Comparison of ENCODE assay signal across 23 mouse cellular contexts in the genomic region with DNA sequence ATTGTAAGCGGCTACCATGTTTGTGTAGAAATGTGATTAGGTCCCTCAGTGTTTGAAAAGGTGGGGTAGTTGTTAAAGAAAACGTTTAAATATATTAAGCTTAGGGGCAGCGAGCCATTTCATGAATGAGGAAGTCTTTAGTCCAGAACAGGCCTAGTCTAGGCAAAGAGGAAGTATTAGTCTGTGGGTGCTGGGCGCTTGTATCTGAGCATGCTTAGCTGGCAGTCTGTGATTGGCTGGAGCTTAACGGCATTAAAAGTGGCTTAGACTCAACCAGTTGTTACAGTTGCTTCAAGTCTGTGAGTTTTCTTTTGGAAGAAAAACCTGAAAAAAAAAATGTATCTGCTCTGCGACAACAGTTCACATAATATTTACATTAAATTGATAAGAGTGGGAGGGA.
DNase-seq lines count a peak whose midpoint lies in the region; ATAC-seq and TF ChIP-seq lines count a peak whose summit lies in the region.
"Had no signal": no experiment of that assay in that cellular context is flagged by ENCODE, and none has a peak within 500 bp of the region (broad histone marks: within the 10 kb centered on the region; RNA-seq: fewer than 3 reads in every experiment).

No protein-coding gene starts in this region.

- H3K9ac ChIP-seq in MEL (ENCODE audit: control insufficient read depth, low read depth, low read length, poor library complexity, severe bottlenecking): no peak overlapping the region
- H3K9ac ChIP-seq: embryonic facial prominence, embryonic 12.5 days; hindbrain, embryonic 14.5 days; intestine, embryonic 15.5 days; limb, embryonic 13.5 days; midbrain, embryonic 12.5 days; neural tube, embryonic 13.5 days had no signal

- H3K9me3 ChIP-seq in MEL (replicated peaks; ENCODE audit: insufficient read depth, low read length): no peaks in the 10 kb centered on the region
- H3K9me3 ChIP-seq: embryonic facial prominence, embryonic 12.5 days; intestine, embryonic 15.5 days; midbrain, embryonic 12.5 days; neural tube, embryonic 13.5 days had no signal

- no peak for TF ChIP-seq POLR2A in MEL (IDR thresholded peaks at IDR 0.05; ENCODE audit: control insufficient read depth in 1 of 2, insufficient read depth in 1 of 2, low read depth in 1 of 2, low read length in 2 of 2, poor library complexity in 1 of 2)

- no peaks in the 10 kb centered on the region for H3K36me3 ChIP-seq in MEL (ENCODE audit: control insufficient read depth in 1 of 2, insufficient read depth in 2 of 2, low read length in 2 of 2)
- H3K36me3 ChIP-seq: embryonic facial prominence, embryonic 12.5 days; intestine, embryonic 15.5 days; limb, embryonic 13.5 days; midbrain, embryonic 12.5 days; neural tube, embryonic 13.5 days had no signal

- H3K79me2 ChIP-seq in MEL (ENCODE audit: control insufficient read depth, insufficient read depth, low read length, poor library complexity): no peaks in the 10 kb centered on the region

- peak; percentile 91 for DNase-seq in heart, adult 11 months
- DNase-seq in heart, postnatal 10 days: no peak
- peak; percentile 19 for DNase-seq in layer of hippocampus, adult 9-11 months
- DNase-seq in layer of hippocampus, postnatal 10 days (ENCODE audit: low spot score in 2 of 2): no peak
- peak; percentile 76 for DNase-seq in MEL (ENCODE audit: low read depth, low spot score)
- no peak for DNase-seq in urinary bladder, postnatal 14 days (ENCODE audit: low spot score)
- no peak for DNase-seq in gastrocnemius, adult 18-20 months (ENCODE audit: low spot score)
- DNase-seq: adrenal gland, postnatal 14 days; cerebellum, adult 8-10 months; lung, postnatal 14 days; right cerebral cortex, postnatal 25 days; thymus, adult 18-20 months had no signal

- intact Hi-C loops in heart, postnatal 10 days (cut with DNase I): no loop called here

- H3K27ac ChIP-seq in MEL (ENCODE audit: control insufficient read depth, low read depth, low read length): no peak overlapping the region
- H3K27ac ChIP-seq: embryonic facial prominence, embryonic 12.5 days; heart, adult 2 months; hindbrain, embryonic 14.5 days; intestine, embryonic 15.5 days; limb, embryonic 13.5 days; midbrain, embryonic 12.5 days; neural tube, embryonic 13.5 days had no signal

- no peak for TF ChIP-seq RAD21 in MEL (IDR thresholded peaks at IDR 0.05; ENCODE audit: low read depth, low read length)

- no peak; a peak in 1 of 4 replicates for TF ChIP-seq EP300 in MEL (IDR thresholded peaks at IDR 0.05; ENCODE audit: low read depth in 1 of 2, low read length in 2 of 2)

- no peaks in the 10 kb centered on the region for H3K4me1 ChIP-seq in MEL (ENCODE audit: control insufficient read depth in 1 of 2, insufficient read depth in 2 of 2, low read length in 2 of 2)
- H3K4me1 ChIP-seq: embryonic facial prominence, embryonic 12.5 days; intestine, embryonic 15.5 days; midbrain, embryonic 12.5 days had no signal

- no peak for TF ChIP-seq CTCF in MEL (IDR thresholded peaks at IDR 0.05 in 2 of 3, conservative IDR thresholded peaks at IDR 0.05 in 1 of 3; ENCODE audit: control insufficient read depth in 1 of 3, insufficient read depth in 1 of 3, low read depth in 2 of 3, low read length in 3 of 3, poor library complexity in 1 of 3, severe bottlenecking in 1 of 3)

- no peak overlapping the region for H3K4me3 ChIP-seq in MEL (ENCODE audit: control insufficient read depth in 1 of 2, insufficient read depth in 1 of 2, low read depth in 2 of 2, low read length in 2 of 2)
- H3K4me3 ChIP-seq: embryonic facial prominence, embryonic 12.5 days; heart, adult 2 months; intestine, embryonic 15.5 days; limb, embryonic 13.5 days; midbrain, embryonic 12.5 days; neural tube, embryonic 13.5 days had no signal

- H3K27me3 ChIP-seq in MEL (ENCODE audit: control insufficient read depth in 1 of 2, insufficient read depth in 2 of 2, low read length in 2 of 2): no peaks in the 10 kb centered on the region
- H3K27me3 ChIP-seq: embryonic facial prominence, embryonic 12.5 days; intestine, embryonic 15.5 days; limb, embryonic 13.5 days; midbrain, embryonic 12.5 days; neural tube, embryonic 13.5 days; Patski had no signal

- ATAC-seq in megakaryocyte, adult 5-6 weeks (ENCODE audit: poor library complexity, severe bottlenecking): peak; percentile 71
- ATAC-seq: activated CD4-positive, CD25-positive, alpha-beta regulatory T cell, adult 4 months; forebrain, embryonic 16.5 days; intestine, embryonic 15.5 days; Patski had no signal

TF ChIP-seq in MEL, 35 proteins besides CTCF, POLR2A, EP300 and RAD21:
- no peak for TF ChIP-seq POLR2AphosphoS2 (IDR thresholded peaks at IDR 0.05; ENCODE audit: low read length)
- TF ChIP-seq MYB (IDR thresholded peaks at IDR 0.05; ENCODE audit: low read depth, low read length): no peak
- TF ChIP-seq GATA1 (IDR thresholded peaks at IDR 0.05; ENCODE audit: low read depth, low read length): 0 out of 2 replicates have a peak, but pooled peaks have one; percentile 30
- TF ChIP-seq NELFE (IDR thresholded peaks at IDR 0.05; ENCODE audit: low read depth, low read length): no peak

Comparison
In these comparisons a context has a peak if more than half of its experiments do, and no peak if none do; other contexts are left out.
1. DNase-seq: peak in heart, adult 11 months (single experiment), layer of hippocampus, adult 9-11 months (single experiment) and MEL (single experiment); none in heart, postnatal 10 days (0 of 2), layer of hippocampus, postnatal 10 days (0 of 2), urinary bladder, postnatal 14 days (single experiment) and gastrocnemius, adult 18-20 months (single experiment).